Mouse (Mus musculus) midbrain, embryonic 10.5 days (tissue): ENCODE data around the gene Gm44790. TPM values are rescaled to one million over a fixed set of nuclear protein-coding genes. Genes with fewer than 3 reads are reported as not detected.

Experiments
- DNase-seq: peaks from one replicate; pipeline ENCODE4 v3.0.0-alpha.2; 2017; ENCODE audit warnings: low spot score
- H3K27ac ChIP-seq: fragments of 300-500 bp; sonication (generic); replicated peaks from 2 replicates; pipeline ENCODE4 v1.5.1; 2016; ENCODE audit warnings: mild to moderate bottlenecking
- H3K27me3 ChIP-seq: fragments of 300-500 bp; sonication (generic); 2 replicates; pipeline ENCODE4 v1.6.1; 2016; ENCODE audit warnings: low read depth, mild to moderate bottlenecking; ENCODE audit not compliant: poor library complexity, severe bottlenecking
- H3K36me3 ChIP-seq: fragments of 300-500 bp; sonication (generic); 2 replicates; pipeline ENCODE4 v1.6.1; 2016; ENCODE audit warnings: mild to moderate bottlenecking, moderate library complexity
- H3K4me1 ChIP-seq: fragments of 300-500 bp; sonication (generic); 2 replicates; pipeline ENCODE4 v1.6.1; 2016
- H3K4me3 ChIP-seq: fragments of 300-500 bp; sonication (generic); 2 replicates; pipeline ENCODE4 v1.5.1; 2016; ENCODE audit warnings: mild to moderate bottlenecking, moderate library complexity
- H3K9me3 ChIP-seq: fragments of 300-500 bp; sonication (generic); replicated peaks from 2 replicates; pipeline ENCODE4 v1.6.1; 2016; ENCODE audit warnings: mild to moderate bottlenecking
- WGBS: fragments of 180-500 bp; shearing (Covaris S2); methylation state at CpG from one replicate; pipeline ENCODE4 v1.1.7; 2016; 5-methylcytosine and 5-hydroxymethylcytosine counted together
- polyA plus RNA-seq: library from polyadenylated mRNA; unstranded; fragments of >200 nt; fragmentation: Nextera tagmentation; extraction: Ambion mirVana; gene quantifications from 2 replicates; pipeline ENCODE4 v1.2.1, GENCODE M21; 2016

Gm44790 gene
- polyA plus RNA-seq, 1 experiment from 2014 or later, result 0.63 TPM

DNA sequence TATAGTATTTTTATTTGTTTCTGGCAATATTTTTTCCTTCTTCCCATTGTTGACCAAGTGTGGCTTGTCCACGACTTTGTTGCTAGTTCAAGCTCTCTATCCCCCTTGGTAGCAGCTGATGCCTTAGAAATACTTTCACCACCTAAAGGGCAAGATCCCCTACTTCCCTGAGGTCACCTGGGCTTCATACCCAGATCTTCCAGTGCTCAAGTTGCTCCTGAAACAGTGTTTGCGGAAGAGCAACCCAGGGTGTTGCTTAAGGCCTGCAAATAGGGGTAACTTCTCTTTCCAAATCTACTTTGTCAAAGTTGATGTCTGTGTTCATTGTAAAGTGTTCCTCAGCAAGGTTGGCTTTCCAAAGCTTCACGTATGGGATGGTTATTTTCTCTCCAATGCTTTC, 7.2 kb upstream of the Gm44790 start:
- no peak for DNase-seq
- no peaks in the 10 kb centered on the region for H3K27me3 ChIP-seq
- H3K36me3 ChIP-seq, result peaks cover 99% of the 10 kb centered on the region
- H3K9me3 ChIP-seq, result no peaks in the 10 kb centered on the region
- 88% methylated on average over 3 of the region's 3 CpGs for WGBS
- no peak overlapping the region for H3K27ac ChIP-seq
- no peak overlapping the region for H3K4me3 ChIP-seq
- no peaks in the 10 kb centered on the region for H3K4me1 ChIP-seq

DNA sequence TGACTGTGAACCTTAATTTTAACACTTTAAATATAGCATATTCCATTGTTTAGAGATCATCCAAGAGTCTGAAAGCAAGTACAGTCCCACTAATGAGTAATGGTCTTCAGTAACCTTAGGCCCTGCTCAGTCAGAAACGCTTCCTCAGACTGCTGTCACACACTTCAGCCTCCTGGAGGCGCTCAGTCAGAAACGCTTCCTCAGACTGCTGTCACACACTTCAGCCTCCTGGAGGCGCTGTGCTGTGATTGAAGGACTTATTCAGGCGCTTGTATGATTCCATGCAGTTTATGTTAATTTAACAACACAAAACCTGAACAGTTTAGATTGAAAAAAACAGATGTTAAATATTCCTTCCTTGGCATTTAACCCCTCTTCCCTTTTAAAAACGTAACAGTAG, 6.0 kb upstream of the Gm44790 start:
- Histone ChIP-seq H3K4me1 (no peaks in the 10 kb centered on the region), H3K27ac (no peak overlapping the region), H3K27me3 (no peaks in the 10 kb centered on the region), H3K4me3 (no peak overlapping the region), H3K36me3 (peaks cover 99% of the 10 kb centered on the region), H3K9me3 (no peaks in the 10 kb centered on the region)
- DNase-seq, result no peak
- 71% methylated on average over 6 of the region's 6 CpGs for WGBS

GRCm38 (mm10) chr6:86431531-86431930, 5.1 kb downstream of the Gm44790 start:
- no peak for DNase-seq
- no peaks in the 10 kb centered on the region for H3K9me3 ChIP-seq
- H3K27me3 ChIP-seq, result no peaks in the 10 kb centered on the region
- 97% methylated on average over 3 of the region's 3 CpGs for WGBS
- peaks cover 100% of the 10 kb centered on the region for H3K36me3 ChIP-seq
- no peak overlapping the region for H3K4me3 ChIP-seq
- H3K4me1 ChIP-seq, result no peaks in the 10 kb centered on the region
- H3K27ac ChIP-seq, result no peak overlapping the region

DNA sequence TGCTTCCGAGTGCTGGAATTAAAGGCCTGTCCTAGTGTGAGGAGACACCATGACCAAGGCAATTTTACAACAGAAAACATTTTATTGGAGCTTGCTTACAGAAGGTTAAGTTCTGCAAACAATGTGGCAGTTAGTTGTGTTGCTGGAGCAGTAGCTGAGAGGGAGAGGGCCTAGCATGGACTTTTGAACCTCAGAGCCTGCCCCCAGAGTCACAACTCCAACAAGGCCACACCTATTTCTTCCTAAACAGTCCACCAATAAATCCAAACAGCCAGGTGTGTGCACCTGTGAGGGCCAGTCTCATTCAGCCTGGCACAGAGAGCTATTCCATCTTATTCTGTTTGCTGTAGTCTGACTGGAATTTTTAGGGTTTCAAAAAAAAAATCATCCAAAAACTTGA, 7.2 kb downstream of the Gm44790 start:
- Histone ChIP-seq H3K4me3 (no peak overlapping the region), H3K4me1 (peaks cover 6% of the 10 kb centered on the region; the same call in 1 of the 2 replicates), H3K36me3 (peaks cover 81% of the 10 kb centered on the region), H3K27me3 (no peaks in the 10 kb centered on the region), H3K27ac (no peak overlapping the region), H3K9me3 (no peaks in the 10 kb centered on the region)
- 82% methylated on average over 1 of the region's 1 CpGs for WGBS
- DNase-seq, result no peak

DNA sequence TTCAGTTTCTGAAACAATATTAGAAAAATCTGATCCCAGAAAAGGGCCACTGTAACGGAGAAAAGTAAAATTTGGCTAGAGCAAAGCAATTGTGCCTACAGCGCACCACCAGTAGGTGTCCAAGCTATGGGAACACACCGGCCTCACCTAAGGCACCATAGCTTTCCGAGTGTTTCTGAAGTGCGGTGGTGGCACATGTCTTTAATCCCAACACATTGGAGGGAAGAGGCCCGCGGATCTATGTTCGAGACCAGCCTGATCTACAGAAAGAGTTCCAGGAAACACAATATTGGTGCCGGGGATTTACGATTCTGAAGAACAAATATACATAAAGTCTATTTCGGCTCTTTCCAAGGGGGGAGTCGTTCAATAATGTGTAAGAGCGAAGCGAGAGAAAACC, 11.3 kb downstream of the Gm44790 start:
- WGBS, result 3% methylated on average over 14 of the region's 14 CpGs
- DNase-seq, result peak; percentile 49
- H3K27me3 ChIP-seq, result no peaks in the 10 kb centered on the region
- H3K9me3 ChIP-seq, result no peaks in the 10 kb centered on the region
- H3K4me1 ChIP-seq, result peaks cover 16% of the 10 kb centered on the region
- H3K4me3 ChIP-seq, result peak overlapping the region; percentile 75
- peaks cover 52% of the 10 kb centered on the region for H3K36me3 ChIP-seq
- H3K27ac ChIP-seq, result peak overlapping the region; percentile 95

DNA sequence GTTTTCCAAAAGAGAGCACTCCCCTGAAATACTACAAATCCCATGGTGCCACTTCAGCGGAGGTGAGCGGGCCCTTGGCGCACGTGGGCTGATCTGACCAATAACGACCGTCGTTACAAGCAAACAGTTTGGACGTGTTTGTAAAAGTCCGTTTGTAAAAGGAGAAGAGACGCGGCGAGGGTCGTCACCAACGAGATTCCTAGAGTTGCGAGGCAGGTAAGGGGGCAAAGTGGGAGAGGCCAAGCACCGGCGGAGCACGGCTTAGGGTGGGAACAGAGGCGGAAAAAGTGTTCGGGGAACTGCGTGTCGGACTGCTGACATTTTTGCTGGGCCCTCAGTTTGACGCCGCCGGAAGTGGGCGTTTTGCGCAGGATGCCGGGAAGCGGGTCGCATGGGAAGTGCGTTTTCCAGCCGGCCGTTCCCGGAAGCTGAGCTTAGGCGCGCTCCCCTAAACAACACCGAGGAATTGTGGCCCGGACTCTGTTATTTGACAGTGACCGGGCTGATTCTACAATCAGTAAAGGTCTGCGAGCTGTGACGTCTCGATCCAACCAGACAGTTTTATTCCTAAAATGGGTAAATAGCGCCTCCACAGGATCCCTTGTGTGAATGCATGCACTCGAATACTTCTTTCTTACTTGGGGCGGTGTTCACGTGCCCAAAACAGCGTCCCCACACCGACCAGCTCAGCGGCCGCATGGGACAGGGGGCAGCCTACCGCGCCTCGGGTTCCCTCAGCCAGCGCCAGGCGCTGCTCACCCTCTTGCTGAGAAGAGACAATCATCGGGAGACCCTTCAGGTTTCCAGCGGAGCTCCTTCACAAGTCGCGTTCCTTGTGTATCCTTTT, 12.0 kb downstream of the Gm44790 start, which contains the start of gene C87436:
Gene C87436, plus strand, starts transcription at position 103 of the 847 bp plus-strand sequence.
- DNase-seq, result peak; percentile 96
- Histone ChIP-seq H3K4me3 (peak within 1 kb of the TSS; percentile 75), H3K4me1 (peaks cover 16% of the 10 kb centered on the region), H3K9me3 (no peaks in the 10 kb centered on the region), H3K27ac (peak within 1 kb of the TSS; percentile 95), H3K27me3 (no peaks in the 10 kb centered on the region), H3K36me3 (peaks cover 51% of the 10 kb centered on the region)
- WGBS, result under 1% methylated on average over 59 of the region's 59 CpGs

DNA sequence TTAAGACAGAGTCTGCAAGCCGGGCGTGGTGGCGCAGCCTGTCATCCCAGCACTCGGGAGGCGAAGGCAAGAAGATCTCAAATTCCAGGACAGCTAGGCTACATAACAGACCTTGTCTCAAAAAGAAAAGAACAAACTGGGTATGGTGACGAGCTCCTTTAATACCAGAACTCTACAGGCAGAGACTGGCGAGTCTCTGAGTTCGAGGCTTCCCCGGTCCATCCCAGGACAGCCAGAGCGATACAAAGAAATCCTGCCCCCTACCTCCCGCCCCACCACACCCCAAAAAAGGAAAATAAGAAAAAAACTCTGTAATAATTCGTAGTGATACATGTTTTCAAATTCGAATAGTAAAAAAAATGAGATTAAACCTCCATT, 12.7 kb downstream of the Gm44790 start:
- Histone ChIP-seq H3K27me3 (no peaks in the 10 kb centered on the region), H3K4me3 (peak overlapping the region; percentile 75), H3K27ac (peak overlapping the region; percentile 95), H3K36me3 (peaks cover 51% of the 10 kb centered on the region), H3K9me3 (no peaks in the 10 kb centered on the region), H3K4me1 (peaks cover 16% of the 10 kb centered on the region)
- WGBS, result 6% methylated on average over 13 of the region's 13 CpGs
- DNase-seq, result no peak

DNA sequence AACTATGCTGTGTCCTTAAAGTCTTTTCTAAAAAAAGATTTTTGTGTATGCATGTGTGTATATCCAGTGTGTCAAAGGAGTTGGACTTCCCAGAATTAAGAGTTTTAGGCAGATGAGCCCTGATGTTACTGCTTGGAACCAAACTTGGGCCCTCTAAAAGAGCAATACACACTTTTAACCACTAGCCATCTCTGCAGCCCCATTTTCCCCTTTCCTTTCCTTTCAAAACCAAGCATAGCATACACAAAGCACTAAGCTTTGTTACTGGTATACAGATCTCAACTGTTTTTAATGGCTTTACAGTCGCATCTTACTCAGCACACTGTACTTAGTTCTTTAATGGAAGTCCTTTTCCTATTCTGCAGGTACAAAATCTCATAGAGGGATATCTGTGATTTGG, 13.1 kb downstream of the Gm44790 start:
- Histone ChIP-seq H3K27me3 (no peaks in the 10 kb centered on the region), H3K27ac (peak overlapping the region; percentile 95), H3K4me3 (peak overlapping the region; percentile 75), H3K9me3 (no peaks in the 10 kb centered on the region), H3K36me3 (peaks cover 51% of the 10 kb centered on the region), H3K4me1 (peaks cover 16% of the 10 kb centered on the region)
- DNase-seq, result no peak
- WGBS, result 91% methylated on average over 1 of the region's 1 CpGs

DNA sequence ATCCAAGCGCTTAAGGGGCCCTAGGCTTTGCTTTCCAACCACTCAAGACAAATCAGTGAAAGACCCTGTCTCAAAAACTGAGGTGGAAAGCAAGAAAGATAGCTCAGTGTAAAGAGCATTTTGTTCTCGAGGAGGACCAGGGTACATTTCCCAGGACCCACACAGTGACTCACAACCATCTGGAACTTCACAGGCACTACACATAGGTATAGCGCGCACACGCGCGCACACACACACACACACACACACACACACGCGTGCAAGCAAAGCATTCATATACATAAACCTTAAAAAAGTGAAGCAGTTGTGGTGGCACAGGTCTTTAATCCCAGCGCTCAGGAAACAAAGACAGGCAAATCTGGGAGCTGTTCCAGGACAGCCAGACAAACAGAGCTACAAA, 15.1 kb downstream of the Gm44790 start:
- no peak overlapping the region for H3K4me3 ChIP-seq
- H3K27ac ChIP-seq, result no peak overlapping the region
- WGBS, result 97% methylated on average over 10 of the region's 10 CpGs
- no peak for DNase-seq
- peaks cover 16% of the 10 kb centered on the region for H3K4me1 ChIP-seq
- H3K27me3 ChIP-seq, result no peaks in the 10 kb centered on the region
- H3K9me3 ChIP-seq, result no peaks in the 10 kb centered on the region
- peaks cover 48% of the 10 kb centered on the region for H3K36me3 ChIP-seq

GRCm38 (mm10) chr6:86445551-86445950, 19.1 kb downstream of the Gm44790 start:
- no peak for DNase-seq
- H3K4me1 ChIP-seq, result no peaks in the 10 kb centered on the region
- WGBS, result 95% methylated on average over 18 of the region's 18 CpGs

GRCm38 (mm10) chr6:86446927-86447568, 20.6 kb downstream of the Gm44790 start:
- 95% methylated on average over 1 of the region's 1 CpGs for WGBS
- no peaks in the 10 kb centered on the region for H3K27me3 ChIP-seq
- H3K4me3 ChIP-seq, result no peak overlapping the region
- peaks cover 85% of the 10 kb centered on the region for H3K36me3 ChIP-seq
- H3K4me1 ChIP-seq, result no peaks in the 10 kb centered on the region
- H3K9me3 ChIP-seq, result no peaks in the 10 kb centered on the region
- H3K27ac ChIP-seq, result no peak overlapping the region
- DNase-seq, result no peak

More at GRCm38 (mm10) chr6:86445551-86445950, 19.1 kb downstream of the Gm44790 start:
- no peak overlapping the region for H3K4me3 ChIP-seq
- no peaks in the 10 kb centered on the region for H3K9me3 ChIP-seq
- H3K27ac ChIP-seq, result no peak overlapping the region
- no peaks in the 10 kb centered on the region for H3K27me3 ChIP-seq
- H3K36me3 ChIP-seq, result peaks cover 81% of the 10 kb centered on the region

DNA sequence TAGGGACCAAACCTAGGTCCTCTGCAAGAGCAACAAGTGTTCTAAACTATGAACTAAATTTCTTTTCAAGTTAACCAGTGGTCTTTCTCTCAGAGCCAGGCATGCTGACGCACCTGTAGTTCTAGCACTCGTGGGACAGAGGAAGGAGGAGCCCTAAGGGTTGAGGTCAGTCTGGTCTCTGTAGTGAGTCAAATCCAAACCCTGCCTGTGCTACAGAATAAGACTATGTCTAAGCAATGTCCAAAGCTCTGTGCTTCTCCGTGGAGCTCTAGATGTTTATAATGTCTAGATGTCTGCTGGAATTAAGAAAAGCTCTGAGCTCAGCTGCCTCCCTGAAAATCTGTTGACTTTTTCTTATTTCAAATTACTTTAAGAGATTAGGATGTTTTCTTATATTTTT, 30.3 kb downstream of the Gm44790 start:
- Histone ChIP-seq H3K27ac (no peak overlapping the region), H3K27me3 (no peaks in the 10 kb centered on the region), H3K4me3 (no peak overlapping the region), H3K4me1 (no peaks in the 10 kb centered on the region), H3K36me3 (peaks cover 84% of the 10 kb centered on the region), H3K9me3 (no peaks in the 10 kb centered on the region)
- 96% methylated on average over 3 of the region's 3 CpGs for WGBS
- no peak for DNase-seq

DNA sequence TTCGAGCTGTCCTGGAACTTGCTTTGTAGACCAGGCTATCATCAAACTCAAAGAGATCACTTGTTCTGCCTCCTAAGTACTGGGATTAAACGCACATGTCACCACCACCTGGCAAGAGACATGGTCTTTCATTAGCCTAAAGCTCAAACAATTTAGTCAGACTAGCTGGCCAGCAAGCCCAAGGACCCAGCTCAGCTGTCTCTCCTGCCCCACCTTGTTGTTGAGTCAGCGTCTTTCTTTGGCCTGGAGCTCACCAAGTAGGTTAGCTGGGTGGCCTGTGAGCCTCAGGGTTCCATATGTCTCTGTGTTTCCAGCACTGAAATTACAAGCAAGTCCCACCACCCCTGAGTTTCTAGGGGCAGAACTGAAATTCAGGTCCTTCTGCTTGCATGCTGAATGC, 36.6 kb downstream of the Gm44790 start:
- WGBS, result 89% methylated on average over 3 of the region's 3 CpGs
- peaks cover 93% of the 10 kb centered on the region for H3K36me3 ChIP-seq

More for the DNA sequence above, 36.6 kb downstream of the Gm44790 start:
- Histone ChIP-seq H3K4me1 (0 out of 2 replicates have a peak, but pooled peaks cover 2% of the 10 kb centered on the region), H3K27ac (no peak overlapping the region), H3K4me3 (no peak overlapping the region), H3K27me3 (no peaks in the 10 kb centered on the region), H3K9me3 (no peaks in the 10 kb centered on the region)
- DNase-seq, result no peak
